Mouse (Mus musculus) midbrain, postnatal 0 days (tissue): ENCODE measurements around the gene Ube4a. TPM values are rescaled to one million over a fixed set of nuclear protein-coding genes. Genes with fewer than 3 reads are reported as not detected.
"Not testable (repeated sequence)": the region's sequence is repeated elsewhere in the genome, so short reads cannot be mapped to it uniquely, and the experiment has no call there.

Source experiments
- ATAC-seq: fragments of 200-750 bp; cut with Nextera tagmentation; 2 replicates; pipeline ENCODE4 v1.8.0; 2017; ENCODE audit warnings: moderate number of reproducible peaks, mild to moderate bottlenecking, moderate TSS enrichment, moderate library complexity; ENCODE audit not compliant: low FRiP score
- DNase-seq: peaks from one replicate; pipeline ENCODE4 v3.0.0-alpha.2; 2015; ENCODE audit warnings: low spot score
- H3K27ac ChIP-seq: fragments of 300-500 bp; sonication (generic); 2 replicates; pipeline ENCODE4 v1.5.1; 2014; ENCODE audit warnings: low read depth, mild to moderate bottlenecking, low read length, mixed read lengths
- H3K27me3 ChIP-seq: fragments of 300-500 bp; sonication (generic); 2 replicates; pipeline ENCODE4 v1.6.1; 2014; ENCODE audit warnings: low read length, control low read depth, mixed read lengths; ENCODE audit not compliant: insufficient read depth
- H3K36me3 ChIP-seq: fragments of 300-500 bp; sonication (generic); 2 replicates; pipeline ENCODE4 v1.6.1; 2014; ENCODE audit warnings: low read length, control low read depth, mixed read lengths; ENCODE audit not compliant: insufficient read depth
- H3K4me1 ChIP-seq: fragments of 300-500 bp; sonication (generic); 2 replicates; pipeline ENCODE4 v1.6.1; 2014; ENCODE audit warnings: mild to moderate bottlenecking, control low read depth, antibody characterized with exemption, low read length, mixed read lengths; ENCODE audit not compliant: insufficient read depth
- H3K4me2 ChIP-seq: fragments of 300-500 bp; sonication (generic); 2 replicates; pipeline ENCODE4 v1.6.1; 2014; ENCODE audit warnings: low read depth, mild to moderate bottlenecking, low read length, mixed read lengths; ENCODE audit not compliant: poor library complexity, severe bottlenecking
- H3K4me3 ChIP-seq: fragments of 300-500 bp; sonication (generic); 2 replicates; pipeline ENCODE4 v1.5.1; 2014; ENCODE audit warnings: low read depth, mild to moderate bottlenecking, low read length, moderate library complexity
- H3K9ac ChIP-seq: fragments of 300-500 bp; sonication (generic); replicated peaks from 2 replicates; pipeline ENCODE4 v1.6.1; 2014; ENCODE audit warnings: mild to moderate bottlenecking, low read length, moderate library complexity, mixed read lengths; ENCODE audit not compliant: poor library complexity, severe bottlenecking
- H3K9me3 ChIP-seq: fragments of 300-500 bp; sonication (generic); 2 replicates; pipeline ENCODE4 v1.6.1; 2016; ENCODE audit warnings: low read length, control low read depth
- CTCF ChIP-seq: IDR thresholded peaks from 2 replicates; pipeline ENCODE4 v1.5.1; 2016; ENCODE audit warnings: antibody characterized with exemption, mild to moderate bottlenecking
- WGBS: fragments of 180-500 bp; shearing (Covaris S2); extraction: QIAGEN DNeasy Blood & Tissue Kit; methylation state at CpG from one replicate; pipeline ENCODE4 v1.1.7; 2014; 5-methylcytosine and 5-hydroxymethylcytosine counted together
- polyA plus RNA-seq: library from polyadenylated mRNA; unstranded; fragments of >200 nt; fragmentation: Nextera tagmentation; extraction: Ambion mirVana; gene quantifications from 2 replicates; pipeline ENCODE4 v1.2.1, GENCODE M21; 2015
- total RNA-seq: library from RNA; depleted of rRNA; stranded (reverse); fragments of >200 nt; gene quantifications from 2 replicates; pipeline ENCODE4 v1.2.3, GENCODE M21; 2014

The Ube4a gene
- total and polyA plus RNA-seq, 2 experiments from 2014 or later: 26.7 to 51.9 TPM

DNA sequence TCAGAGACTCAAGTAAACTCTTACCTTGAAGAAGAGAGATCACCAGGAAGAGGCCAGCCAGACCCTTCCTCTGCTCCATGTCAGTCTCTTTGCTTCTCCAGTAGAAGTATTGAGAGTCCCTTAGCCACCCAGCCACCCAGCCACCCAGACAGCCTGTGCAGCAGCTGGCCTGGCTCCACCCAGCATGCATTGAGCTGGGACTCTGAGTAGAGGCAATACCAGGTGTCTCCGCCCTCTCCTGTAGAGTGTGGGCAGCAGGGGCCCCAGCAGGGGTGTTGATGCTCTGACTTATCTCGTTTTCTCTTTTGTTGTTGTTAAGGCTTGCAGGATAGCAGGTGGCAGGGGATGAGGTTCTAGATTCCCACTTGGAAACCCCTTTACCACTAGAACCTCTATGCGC, 14.8 kb upstream of the Ube4a start, which contains the start of gene Cd3g:
Cd3g (minus strand) TSS at position 190 of the 400 bp plus-strand sequence.
- ATAC-seq: no peak
- no peaks in the 10 kb centered on the region for H3K36me3 ChIP-seq
- H3K4me3 ChIP-seq: no peak within 1 kb of the TSS
- H3K4me1 ChIP-seq: no peaks in the 10 kb centered on the region
- no peak within 1 kb of the TSS for H3K4me2 ChIP-seq
- no peaks in the 10 kb centered on the region for H3K9me3 ChIP-seq
- no peak for DNase-seq
- peaks cover under 1% of the 10 kb centered on the region for H3K27me3 ChIP-seq
- 78% methylated on average over 3 of the region's 3 CpGs for WGBS
- no peak within 1 kb of the TSS for H3K9ac ChIP-seq
- TF ChIP-seq CTCF: no peak
- H3K27ac ChIP-seq: no peak within 1 kb of the TSS

GRCm38 (mm10) chr9:44979806-44980205, 14.4 kb upstream of the Ube4a start:
- Histone ChIP-seq H3K27ac (no peak overlapping the region), H3K9ac (no peak overlapping the region), H3K27me3 (peaks cover 4% of the 10 kb centered on the region), H3K36me3 (no peaks in the 10 kb centered on the region), H3K4me2 (no peak overlapping the region), H3K4me3 (no peak overlapping the region), H3K4me1 (no peaks in the 10 kb centered on the region), H3K9me3 (no peaks in the 10 kb centered on the region)
- TF ChIP-seq CTCF: no peak
- no peak for ATAC-seq
- WGBS: 68% methylated on average over 7 of the region's 7 CpGs
- no peak for DNase-seq

DNA sequence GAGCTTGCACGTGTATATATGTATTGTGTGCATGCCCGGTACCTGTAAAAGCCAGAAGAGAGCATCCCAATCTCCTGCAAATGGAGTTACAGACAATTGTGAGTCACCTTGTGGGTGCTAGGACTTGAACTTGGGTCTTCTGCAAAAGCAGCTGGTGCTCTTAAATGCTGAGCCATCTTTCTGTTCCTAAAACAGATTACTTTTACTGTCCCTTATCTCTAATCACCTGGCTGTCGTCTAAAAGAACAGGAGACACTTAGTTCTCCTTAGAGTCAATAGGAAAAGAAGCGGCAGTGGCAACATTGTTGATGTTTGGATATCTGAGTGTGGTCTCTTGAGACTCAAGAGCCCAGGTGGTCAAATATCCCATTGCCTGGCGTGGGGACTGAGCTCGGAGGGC, 12.4 kb upstream of the Ube4a start:
- H3K9me3 ChIP-seq: no peaks in the 10 kb centered on the region
- no peak overlapping the region for H3K27ac ChIP-seq
- H3K36me3 ChIP-seq: no peaks in the 10 kb centered on the region
- no peak for DNase-seq
- TF ChIP-seq CTCF: no peak
- 72% methylated on average over 6 of the region's 6 CpGs for WGBS
- peaks cover 8% of the 10 kb centered on the region for H3K27me3 ChIP-seq
- no peak overlapping the region for H3K4me2 ChIP-seq
- H3K4me3 ChIP-seq: no peak overlapping the region
- ATAC-seq: no peak
- H3K9ac ChIP-seq: no peak overlapping the region
- H3K4me1 ChIP-seq: no peaks in the 10 kb centered on the region

DNA sequence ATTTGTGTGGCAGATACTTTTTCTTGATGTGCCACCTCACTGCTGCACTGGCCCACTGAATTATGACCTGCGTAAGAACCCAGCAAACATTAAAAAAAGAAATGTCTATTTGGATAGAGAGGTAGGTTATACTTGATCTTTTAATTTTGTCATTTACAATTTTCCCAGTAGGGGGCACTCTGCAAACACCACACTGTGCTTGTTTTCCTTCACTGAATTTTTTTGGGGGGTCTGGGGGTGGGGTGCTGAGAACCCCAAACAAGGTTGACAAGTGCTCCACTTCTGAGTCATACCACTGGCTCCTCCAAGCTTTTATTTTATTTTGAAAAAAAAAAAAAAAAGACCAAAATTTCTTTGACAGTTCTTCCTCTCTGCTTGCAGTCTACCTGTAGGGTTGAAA, 4.0 kb upstream of the Ube4a start:
- WGBS: 86% methylated on average over 1 of the region's 1 CpGs
- DNase-seq: no peak

GRCm38 (mm10) chr9:44967763-44968162, 2.4 kb upstream of the Ube4a start:
- H3K4me3 ChIP-seq, H3K9ac ChIP-seq, H3K27ac ChIP-seq, H3K36me3 ChIP-seq, H3K4me2 ChIP-seq, ATAC-seq, DNase-seq, H3K9me3 ChIP-seq, H3K27me3 ChIP-seq, H3K4me1 ChIP-seq: not testable (repeated sequence)
- WGBS: 79% methylated on average over 5 of the region's 5 CpGs

More for the DNA sequence above, 4.0 kb upstream of the Ube4a start:
- H3K4me2 ChIP-seq: no peak overlapping the region
- peak; percentile 38 for TF ChIP-seq CTCF
- H3K4me1 ChIP-seq: peaks cover 4% of the 10 kb centered on the region; the same call in 1 of the 2 replicates
- peaks cover 4% of the 10 kb centered on the region; the same call in 1 of the 2 replicates for H3K27me3 ChIP-seq
- H3K9me3 ChIP-seq: no peaks in the 10 kb centered on the region
- H3K9ac ChIP-seq: no peak overlapping the region
- no peak for ATAC-seq
- H3K27ac ChIP-seq: no peak overlapping the region
- H3K4me3 ChIP-seq: no peak overlapping the region
- H3K36me3 ChIP-seq: no peaks in the 10 kb centered on the region

DNA sequence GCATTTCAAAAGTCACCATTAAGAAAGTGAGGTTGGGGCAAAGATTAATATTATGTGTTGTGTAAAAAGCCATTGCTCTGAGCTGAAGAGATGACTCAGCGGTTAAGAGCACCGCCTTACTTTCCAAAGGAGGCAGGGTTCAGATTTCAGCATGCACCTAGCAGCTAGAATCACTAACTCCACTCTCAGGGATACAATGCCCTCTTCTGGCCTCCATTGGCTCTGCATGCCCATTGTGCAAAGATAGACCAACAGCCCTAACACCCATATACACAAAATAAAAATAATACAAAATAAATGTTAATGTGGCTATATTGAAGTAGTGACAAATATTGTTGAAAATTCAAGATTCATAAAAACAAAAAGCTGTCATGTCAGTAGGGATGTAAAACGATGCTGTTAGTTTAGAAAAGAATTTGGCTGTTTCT, 1.4 kb upstream of the Ube4a start:
- peak; percentile 61 for DNase-seq
- ATAC-seq: no peak
- TF ChIP-seq CTCF: peak; percentile 80
- Histone ChIP-seq H3K4me1 (peaks cover 6% of the 10 kb centered on the region; the same call in 1 of the 2 replicates), H3K9me3 (no peaks in the 10 kb centered on the region), H3K36me3 (no peaks in the 10 kb centered on the region), H3K4me3 (no peak overlapping the region), H3K27me3 (no peaks in the 10 kb centered on the region), H3K4me2 (no peak overlapping the region), H3K9ac (no peak overlapping the region), H3K27ac (no peak overlapping the region)
- WGBS: 22% methylated on average over 3 of the region's 3 CpGs
